Mouse (Mus musculus) cerebellum, adult 2 months (tissue): Measurements from ENCODE around the gene Ncoa5. TPM values are rescaled to one million over a fixed set of nuclear protein-coding genes. Genes with fewer than 3 reads are reported as not detected.

Experiments
- DNase-seq, 2 experiments: peaks; one replicate each; pipeline ENCODE4 v3.0.0; 2021
- H3K27ac ChIP-seq: fragments of 200-500 bp; 2 replicates; pipeline ENCODE4 v1.5.1; 2012; ENCODE audit warnings: low read length, control low read depth, inconsistent platforms; ENCODE audit not compliant: insufficient read depth
- H3K27me3 ChIP-seq: fragments of 200-500 bp; 2 replicates; pipeline ENCODE4 v1.6.1; 2012; ENCODE audit warnings: inconsistent platforms, mild to moderate bottlenecking, low read length, moderate library complexity; ENCODE audit not compliant: control insufficient read depth, insufficient read depth
- H3K4me1 ChIP-seq: fragments of 200-500 bp; 2 replicates; pipeline ENCODE4 v1.6.1; 2011; ENCODE audit warnings: low read length; ENCODE audit not compliant: control insufficient read depth, insufficient read depth
- H3K4me3 ChIP-seq: fragments of 200-500 bp; replicated peaks from 2 replicates; pipeline ENCODE3; 2011; ENCODE audit warnings: mild to moderate bottlenecking, low read depth, low read length, control low read depth; ENCODE audit not compliant: insufficient read depth
- CTCF ChIP-seq: fragments of 200-500 bp; IDR thresholded peaks from 2 replicates; pipeline ENCODE4 v1.5.1; 2011; ENCODE audit warnings: low read depth, mild to moderate bottlenecking, control low read depth, low read length, moderate library complexity, borderline replicate concordance; ENCODE audit not compliant: insufficient read depth
- POLR2A ChIP-seq: fragments of 200-500 bp; IDR thresholded peaks from 2 replicates; pipeline ENCODE4 v1.6.1; 2011; ENCODE audit warnings: low read length, control low read depth, borderline replicate concordance; ENCODE audit not compliant: insufficient read depth
- WGBS: fragments of 180-500 bp; shearing (Covaris S2); methylation state at CpG from one replicate; pipeline ENCODE4 v1.1.7; 2018; 5-methylcytosine and 5-hydroxymethylcytosine counted together
- polyA plus RNA-seq: library from polyadenylated mRNA; depleted of rRNA; stranded (reverse); fragments of >200 nt; gene quantifications from 2 replicates; pipeline ENCODE4 v1.2.3, GENCODE M21; 2012

Gene Ncoa5
- polyA plus RNA-seq, 1 experiment, result 54.9 TPM

GRCm38 (mm10) chr2:164988777-164989176, 45.9 kb downstream of the Ncoa5 start:
- TF ChIP-seq POLR2A, result no peak
- no peak for TF ChIP-seq CTCF
- Histone ChIP-seq H3K27me3 (no peaks in the 10 kb centered on the region), H3K4me3 (no peak overlapping the region), H3K4me1 (peaks cover 32% of the 10 kb centered on the region), H3K27ac (no peak overlapping the region)
- whole genome bisulfite sequencing, result 68% methylated on average over 13 of the region's 13 CpGs
- no peak for DNase-seq

- peak overlapping the region; percentile 79 for H3K27ac ChIP-seq
- no peak overlapping the region for H3K4me3 ChIP-seq
- peaks cover 32% of the 10 kb centered on the region for H3K4me1 ChIP-seq
- no peaks in the 10 kb centered on the region for H3K27me3 ChIP-seq
- peak; percentile 53 for TF ChIP-seq CTCF
- TF ChIP-seq POLR2A, result no peak
- WGBS, result 13% methylated on average over 14 of the region's 14 CpGs
- DNase-seq, result peak; percentile 86 to 89
Observed at GRCm38 (mm10) chr2:164986371-164987027, 48.2 kb downstream of the Ncoa5 start.

- DNase-seq, result no peak
- no peak overlapping the region for H3K4me3 ChIP-seq
- H3K27ac ChIP-seq, result peak overlapping the region; percentile 79
- no peak for TF ChIP-seq CTCF
- no peak for TF ChIP-seq POLR2A
- WGBS, result 47% methylated on average over 6 of the region's 6 CpGs
- no peaks in the 10 kb centered on the region for H3K27me3 ChIP-seq
- H3K4me1 ChIP-seq, result peaks cover 32% of the 10 kb centered on the region
Observed at GRCm38 (mm10) chr2:164985962-164986361, 48.7 kb downstream of the Ncoa5 start.

- 18% methylated on average over 7 of the region's 7 CpGs for WGBS
- no peak for DNase-seq
- Histone ChIP-seq H3K27ac (no peak overlapping the region), H3K4me1 (peaks cover 38% of the 10 kb centered on the region), H3K27me3 (no peaks in the 10 kb centered on the region), H3K4me3 (no peak overlapping the region)
- TF ChIP-seq POLR2A, result no peak
- no peak for TF ChIP-seq CTCF
Observed at GRCm38 (mm10) chr2:164979749-164980148, 54.9 kb downstream of the Ncoa5 start.

- DNase-seq, result peak; percentile 53 to 66
- 24% methylated on average over 6 of the region's 6 CpGs for WGBS
- TF ChIP-seq POLR2A (no peak), CTCF (no peak)
- no peak overlapping the region for H3K27ac ChIP-seq
- no peaks in the 10 kb centered on the region for H3K27me3 ChIP-seq
- H3K4me3 ChIP-seq, result no peak overlapping the region
- peaks cover 53% of the 10 kb centered on the region for H3K4me1 ChIP-seq
Observed at GRCm38 (mm10) chr2:164975611-164976010, 59.1 kb downstream of the Ncoa5 start.

GRCm38 (mm10) chr2:164972646-164973045, 62.0 kb downstream of the Ncoa5 start:
- H3K27me3 ChIP-seq, result no peaks in the 10 kb centered on the region
- WGBS, result 23% methylated on average over 5 of the region's 5 CpGs

GRCm38 (mm10) chr2:164970631-164971196, 64.0 kb downstream of the Ncoa5 start:
- Histone ChIP-seq H3K27ac (peak overlapping the region; percentile 97), H3K27me3 (no peaks in the 10 kb centered on the region), H3K4me3 (peak overlapping the region; percentile 90), H3K4me1 (peaks cover 28% of the 10 kb centered on the region)
- DNase-seq, result peak; percentile 89
- TF ChIP-seq CTCF (no peak), POLR2A (no peak)
- WGBS, result 1% methylated on average over 42 of the region's 42 CpGs

More at GRCm38 (mm10) chr2:164972646-164973045, 62.0 kb downstream of the Ncoa5 start:
- DNase-seq, result peak; percentile 52
- Histone ChIP-seq H3K4me3 (no peak overlapping the region), H3K27ac (no peak overlapping the region), H3K4me1 (peaks cover 39% of the 10 kb centered on the region)
- TF ChIP-seq CTCF, result no peak
- no peak for TF ChIP-seq POLR2A

GRCm38 (mm10) chr2:164969348-164969781, 65.3 kb downstream of the Ncoa5 start:
- WGBS, result 1% methylated on average over 21 of the region's 21 CpGs
- no peak for TF ChIP-seq CTCF
- TF ChIP-seq POLR2A, result no peak
- H3K27ac ChIP-seq, result peak overlapping the region; percentile 97
- H3K4me1 ChIP-seq, result peaks cover 22% of the 10 kb centered on the region
- H3K4me3 ChIP-seq, result peak overlapping the region; percentile 90
- DNase-seq, result peak; percentile 67
- H3K27me3 ChIP-seq, result no peaks in the 10 kb centered on the region
